Mouse (Mus musculus): ENCODE measurements around the gene Slc35f4.

Gene Slc35f4

GRCm38 (mm10) chr14:49348897-49349250 lies 177.0 kb downstream of the Slc35f4 start:
- DNase-seq (ENCODE audit: low read depth in 1 of 2, low spot score in 2 of 2) = no peak

- no peak for DNase-seq (ENCODE audit: low read depth in 1 of 2, low spot score in 2 of 2)
These were observed 177.5 kb downstream of the Slc35f4 start for GRCm38 (mm10) chr14:49348164-49348896.

GRCm38 (mm10) chr14:49345835-49346234 lies 180.0 kb downstream of the Slc35f4 start:
- DNase-seq (ENCODE audit: low read depth in 1 of 2, low spot score in 2 of 2) = no peak

- no peak for DNase-seq (ENCODE audit: low read depth in 1 of 2, low spot score in 2 of 2)
These were observed 188.8 kb downstream of the Slc35f4 start for GRCm38 (mm10) chr14:49337011-49337410.

- DNase-seq (ENCODE audit: low read depth in 1 of 2, low spot score in 2 of 2) = no peak
These were observed 192.0 kb downstream of the Slc35f4 start for GRCm38 (mm10) chr14:49333841-49334240.

- no peak for DNase-seq (ENCODE audit: low read depth in 1 of 2, low spot score in 2 of 2)
These were observed 209.4 kb downstream of the Slc35f4 start for GRCm38 (mm10) chr14:49316493-49316894.

GRCm38 (mm10) chr14:49313981-49314380 lies 211.9 kb downstream of the Slc35f4 start:
- DNase-seq (ENCODE audit: low read depth in 1 of 2, low spot score in 2 of 2) = no peak

DNA sequence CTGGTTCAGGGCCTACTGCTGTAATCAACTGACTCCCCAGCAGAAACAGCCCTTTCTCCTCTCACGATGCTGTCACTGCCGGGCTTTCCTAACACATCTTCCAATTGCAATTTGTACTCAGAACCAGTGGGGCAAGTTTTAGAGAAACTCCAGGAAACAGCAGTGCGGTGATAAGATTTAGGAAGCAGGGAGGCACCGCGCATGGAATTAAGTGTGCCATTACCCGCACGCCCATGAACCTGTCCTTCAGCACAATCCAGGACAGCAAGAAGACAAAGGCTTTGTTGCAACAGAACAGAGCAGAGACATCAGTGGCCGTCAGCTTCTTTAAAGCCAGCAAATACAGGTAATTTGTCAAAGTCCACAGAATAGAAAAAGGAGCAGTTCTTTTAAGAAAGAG lies 212.5 kb downstream of the Slc35f4 start:
- DNase-seq (ENCODE audit: low read depth in 1 of 2, low spot score in 2 of 2) = no peak

DNA sequence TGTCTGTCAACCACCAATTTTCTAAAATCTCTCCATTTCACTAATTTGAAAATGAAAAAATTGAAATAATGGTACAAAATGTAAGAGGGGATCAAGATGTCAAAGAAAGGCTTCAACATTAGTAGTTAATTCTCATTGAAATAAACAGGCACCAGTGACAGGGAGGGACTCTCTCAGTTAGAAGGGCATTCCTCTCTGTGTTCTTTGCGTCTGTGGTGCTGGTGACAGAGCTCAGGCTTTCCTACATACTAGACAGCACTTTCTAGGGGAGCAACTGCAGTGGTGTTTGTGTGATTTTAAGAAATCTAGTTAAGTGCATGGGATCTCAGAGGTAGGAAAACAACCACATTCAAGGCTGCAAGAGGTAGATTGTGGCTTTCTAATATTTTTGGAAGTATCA lies 214.3 kb downstream of the Slc35f4 start:
- DNase-seq (ENCODE audit: low read depth in 1 of 2, low spot score in 2 of 2) = no peak

DNA sequence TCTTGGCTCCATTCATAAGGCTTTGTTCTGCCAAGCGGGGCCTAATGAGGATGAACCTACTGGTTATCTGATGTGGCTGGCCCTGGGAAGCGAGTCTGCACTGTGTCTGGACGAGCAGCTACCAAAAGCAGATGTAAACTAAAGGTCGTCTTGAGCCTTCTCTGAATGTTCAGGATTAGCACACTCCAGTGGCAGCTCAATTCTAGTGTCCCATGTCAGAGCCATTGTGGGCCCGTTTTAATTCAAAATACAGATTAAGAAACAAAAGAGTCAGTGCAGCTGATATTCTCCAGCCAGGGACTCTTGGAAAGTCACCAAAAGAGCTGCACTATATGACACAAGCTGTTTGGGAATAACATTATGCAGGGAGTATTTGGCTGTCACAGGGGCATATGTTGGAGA lies 214.8 kb downstream of the Slc35f4 start:
- no peak for DNase-seq (ENCODE audit: low read depth in 1 of 2, low spot score in 2 of 2)

DNA sequence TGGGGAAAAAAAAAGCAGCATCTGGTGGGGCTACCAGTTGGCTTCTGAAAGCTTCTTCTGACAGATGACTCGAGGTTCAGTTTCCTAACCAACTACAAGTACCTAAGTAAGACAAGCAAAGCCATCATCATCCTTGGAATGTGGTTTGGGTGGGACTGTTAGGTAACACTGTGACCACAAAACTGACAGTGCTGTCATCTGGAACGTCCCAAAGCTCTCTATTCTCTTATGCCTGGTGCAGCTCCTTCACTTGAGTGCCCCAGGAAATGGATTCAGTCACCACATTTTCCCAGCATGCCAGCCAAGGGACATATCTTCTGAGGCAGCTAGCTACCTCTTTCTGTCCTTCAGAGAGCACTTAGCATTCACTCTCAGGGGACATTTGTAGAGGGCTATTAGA lies 216.2 kb downstream of the Slc35f4 start:
- DNase-seq (ENCODE audit: low read depth in 1 of 2, low spot score in 2 of 2) = no peak

GRCm38 (mm10) chr14:49308591-49308990 lies 217.3 kb downstream of the Slc35f4 start:
- DNase-seq (ENCODE audit: low read depth in 1 of 2, low spot score in 2 of 2) = no peak

DNA sequence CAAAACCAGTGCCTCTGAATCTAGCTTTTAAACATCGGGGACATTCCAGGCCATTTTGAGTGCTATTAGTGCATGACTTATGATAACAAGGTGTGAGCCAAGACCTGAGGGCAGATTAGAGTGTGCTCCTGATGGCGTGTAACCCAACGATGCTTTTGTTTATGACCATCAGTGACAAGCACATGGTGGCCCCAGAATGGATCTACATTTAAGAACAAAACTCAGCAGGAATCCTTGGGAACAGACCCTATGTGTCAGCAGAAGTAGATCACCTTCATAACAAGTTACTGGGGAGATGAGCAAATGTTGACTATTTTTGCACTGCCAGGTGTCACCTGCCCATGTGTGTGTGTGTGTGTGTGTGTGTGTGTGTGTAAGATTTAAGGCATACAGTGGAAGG lies 218.0 kb downstream of the Slc35f4 start:
- DNase-seq (ENCODE audit: low read depth in 1 of 2, low spot score in 2 of 2) = no peak

DNA sequence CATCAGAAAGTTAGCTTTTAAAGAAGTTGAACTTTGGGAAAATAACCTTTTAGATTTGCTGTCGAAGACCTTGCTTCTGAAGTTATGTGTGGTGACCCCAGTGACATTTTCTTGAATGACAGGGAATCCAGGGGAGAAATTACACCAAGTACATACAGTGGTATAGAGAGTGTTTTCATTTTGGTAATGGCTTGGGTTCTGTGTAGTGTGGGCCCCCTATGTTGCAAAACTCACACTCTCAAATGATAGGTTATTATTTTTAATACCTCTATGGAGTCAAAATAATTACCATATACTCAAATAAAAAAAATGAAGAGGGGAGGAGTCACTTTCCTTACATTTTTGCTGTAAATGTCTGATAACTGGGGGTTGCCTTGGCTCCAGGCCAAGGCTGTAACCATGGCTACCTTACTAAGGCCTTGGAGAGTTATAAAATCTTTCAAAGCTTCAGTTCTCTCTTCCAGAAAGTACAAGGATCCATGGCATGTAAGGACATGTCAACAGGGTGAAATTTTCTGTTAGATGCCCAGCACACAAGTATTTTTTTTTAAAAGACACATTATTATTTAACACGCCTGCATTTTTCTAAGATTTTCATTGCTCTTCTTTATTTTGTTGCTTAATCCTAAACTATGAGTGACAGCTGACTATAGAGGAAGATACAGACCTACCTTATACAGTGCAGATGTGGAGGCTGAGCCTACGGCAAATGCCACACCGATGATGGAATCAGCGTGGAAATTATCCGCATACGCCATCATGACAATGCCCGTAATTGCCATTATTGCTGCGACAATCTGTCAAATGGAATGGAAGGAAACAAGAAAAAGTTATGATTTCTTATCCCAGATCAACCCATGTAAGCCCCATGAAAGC lies 220.1 kb downstream of the Slc35f4 start:
- no peak for DNase-seq (ENCODE audit: low read depth in 1 of 2, low spot score in 2 of 2)

DNA sequence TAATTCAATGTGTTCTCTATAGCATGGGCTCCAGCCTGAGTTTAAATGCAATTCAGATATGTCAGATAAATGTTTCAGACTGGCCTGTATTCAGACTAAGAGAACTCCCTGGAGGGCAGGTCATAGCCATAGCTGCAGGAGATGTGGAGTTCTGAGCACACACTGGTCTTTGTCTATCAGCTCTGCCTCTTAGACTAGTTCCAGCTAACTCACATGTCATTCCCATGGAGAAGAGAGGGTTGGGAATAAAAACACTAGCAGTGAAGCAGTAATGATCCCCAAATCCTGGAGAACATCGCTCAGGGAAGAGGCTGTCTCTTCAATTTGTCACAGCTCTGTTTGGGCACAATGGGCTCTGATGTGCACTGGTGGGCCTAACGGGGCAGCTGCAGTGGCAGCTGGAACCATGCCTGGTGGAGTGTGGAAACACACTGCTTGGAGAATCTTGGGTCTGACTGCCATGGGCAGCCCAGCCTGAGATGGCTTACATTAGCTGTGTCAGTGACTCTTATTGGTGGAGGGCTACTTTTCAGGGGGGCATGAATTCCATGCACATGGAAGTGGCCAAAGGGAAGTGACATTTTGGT lies 223.5 kb downstream of the Slc35f4 start:
- DNase-seq (ENCODE audit: low read depth in 1 of 2, low spot score in 2 of 2) = no peak

- DNase-seq (ENCODE audit: low read depth in 1 of 2, low spot score in 2 of 2) = no peak
These were observed 224.7 kb downstream of the Slc35f4 start for GRCm38 (mm10) chr14:49300981-49301619.

DNA sequence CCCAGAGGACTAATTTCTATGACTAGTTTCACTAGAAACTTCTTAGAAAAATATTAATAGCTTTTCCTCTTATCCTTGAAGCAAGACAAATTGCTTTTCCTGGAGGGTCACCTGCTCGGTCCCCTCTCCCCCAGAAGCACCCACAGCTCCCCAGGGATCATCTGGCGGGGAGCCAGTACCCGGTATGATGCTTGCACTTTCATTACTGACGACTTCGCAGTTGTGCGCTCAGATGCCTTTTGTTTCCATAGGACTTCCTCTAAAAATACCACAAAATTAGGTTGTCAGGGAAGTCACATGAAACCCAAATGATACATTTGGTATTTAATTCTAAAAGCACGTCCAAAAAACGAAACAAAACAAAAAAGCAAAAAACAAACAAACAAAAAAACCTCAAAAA lies 225.5 kb downstream of the Slc35f4 start:
- no peak for DNase-seq (ENCODE audit: low read depth in 1 of 2, low spot score in 2 of 2)

DNA sequence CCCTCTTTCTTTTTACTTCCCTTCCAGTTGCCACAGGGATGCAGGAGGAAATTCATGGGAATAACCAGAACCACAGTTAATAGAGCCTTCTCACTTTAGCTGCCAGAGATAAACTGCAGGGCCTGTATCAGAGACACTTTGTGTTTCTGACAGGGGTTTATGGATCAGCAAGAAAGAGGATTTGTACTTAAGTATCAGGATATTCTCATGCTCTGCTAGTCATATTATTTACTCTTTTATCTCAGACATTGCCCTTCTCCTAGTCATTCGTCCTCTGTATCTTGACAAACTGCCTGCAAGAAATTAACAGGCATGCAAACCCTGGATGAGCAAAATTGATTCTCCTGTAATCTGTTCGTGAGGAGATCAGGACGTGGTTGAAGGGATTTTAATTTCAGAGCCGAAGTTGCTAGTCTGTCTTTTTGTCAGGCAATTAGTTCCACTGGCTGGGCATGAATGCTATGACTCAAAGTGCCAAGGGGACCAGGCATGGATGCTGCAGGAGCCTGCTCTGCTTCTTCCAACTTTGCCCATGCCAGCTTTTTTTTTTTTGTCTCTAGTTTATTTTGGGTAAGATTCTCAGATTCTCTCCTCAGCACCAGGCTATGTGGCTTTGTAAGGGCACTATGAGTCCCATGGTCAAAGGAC lies 231.9 kb downstream of the Slc35f4 start:
- DNase-seq (ENCODE audit: low read depth in 1 of 2, low spot score in 2 of 2) = no peak

DNA sequence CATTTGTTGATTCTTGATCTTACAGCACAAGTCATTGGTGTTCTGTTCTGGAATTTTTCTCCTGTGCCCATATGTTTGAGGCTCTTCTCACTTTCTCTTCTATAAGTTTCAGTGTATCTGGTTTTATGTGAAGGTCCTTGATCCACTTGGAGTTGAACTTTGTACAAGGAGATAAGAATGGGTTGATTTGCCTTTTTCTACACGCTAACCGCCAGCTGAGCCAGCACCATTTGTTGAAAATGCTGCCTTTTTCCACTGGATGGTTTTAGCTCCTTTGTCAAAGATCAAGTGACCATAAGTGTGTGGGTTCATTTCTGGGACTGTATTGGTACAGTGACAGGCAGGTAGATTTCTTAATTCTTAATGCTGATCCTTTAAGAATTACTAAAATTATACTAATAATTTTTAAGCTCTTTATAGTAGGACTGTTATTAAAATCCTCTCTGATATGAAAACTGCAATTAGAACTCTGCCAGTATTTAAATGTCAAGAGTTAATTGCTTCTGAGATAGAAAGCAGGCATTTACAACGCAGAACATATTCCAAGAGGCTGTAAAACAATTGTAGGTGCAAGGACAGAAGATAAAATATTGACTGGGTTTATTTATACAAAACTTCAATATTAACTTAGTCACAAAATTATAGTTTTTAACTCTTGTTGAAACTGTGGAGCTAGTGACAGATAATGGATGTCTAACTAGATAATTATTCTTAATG lies 235.7 kb downstream of the Slc35f4 start:
- DNase-seq (ENCODE audit: low read depth in 1 of 2, low spot score in 2 of 2) = no peak
